Mouse (Mus musculus) heart, postnatal 0 days (tissue): ENCODE measurements at regions not wholly inside any gene's neighbourhood (a gene's known extent, or its start where the extent isn't known, plus 50 kb on each side); places are given as distances from the start of the nearest gene placed in this dataset.

Source experiments
- CTCF ChIP-seq: IDR thresholded peaks from 2 replicates; pipeline ENCODE4 v1.5.1; 2016; ENCODE audit warnings: antibody characterized with exemption, control low read depth, low read depth
- EP300 ChIP-seq: IDR thresholded peaks from 2 replicates; pipeline ENCODE4 v1.6.1; 2016; ENCODE audit warnings: antibody characterized with exemption, low read depth

DNA sequence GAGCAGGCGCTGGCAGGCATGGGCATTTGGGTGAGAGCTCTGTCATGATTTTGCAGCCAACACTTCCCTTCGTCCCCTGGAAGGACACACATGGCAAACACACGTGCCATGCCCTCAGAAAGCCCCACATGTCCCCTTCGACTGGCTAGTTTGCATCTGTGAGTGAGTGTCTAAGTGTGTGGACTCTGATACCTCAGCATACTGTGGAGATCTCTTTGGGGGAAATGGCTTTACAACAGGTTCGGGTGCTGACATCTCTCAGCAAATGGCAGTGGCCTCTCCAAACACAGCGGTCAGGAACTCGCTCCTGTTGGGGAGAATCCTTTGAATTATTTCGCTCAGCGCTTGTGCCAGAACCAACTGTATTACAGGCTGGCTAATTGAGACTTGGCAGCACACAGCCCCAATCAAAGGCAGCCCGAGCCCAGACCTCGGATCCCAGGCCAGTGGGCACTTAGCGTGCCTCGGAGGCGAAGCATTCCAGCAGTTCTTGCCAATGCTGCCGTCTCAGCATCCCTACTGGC, 86.5 kb upstream of the Mki67 start:
- TF ChIP-seq CTCF (no peak), EP300 (no peak)
